Mouse (Mus musculus) gastrocnemius, postnatal 4 days (tissue): ENCODE measurements around the gene Gm20388. TPM values are rescaled to one million over a fixed set of nuclear protein-coding genes. Genes with fewer than 3 reads are reported as not detected.
A peak's percentile ranks its signal among the peaks of the same experiment; 100 is the strongest.

Experiments
- DNase-seq, 2 experiments: peaks; one replicate each; pipeline ENCODE4 v3.0.0; 2021 to 2022; ENCODE audit warnings: low spot score in 2 of 2, mixed read lengths in 2 of 2
- total RNA-seq, 2 experiments: library from RNA; stranded (reverse); gene quantifications; 2 replicates each; pipeline ENCODE4 v1.2.3; 2021

The Gm20388 gene
- total RNA-seq, 2 experiments from 2014 or later: 12.8 to 22.8 TPM

DNA sequence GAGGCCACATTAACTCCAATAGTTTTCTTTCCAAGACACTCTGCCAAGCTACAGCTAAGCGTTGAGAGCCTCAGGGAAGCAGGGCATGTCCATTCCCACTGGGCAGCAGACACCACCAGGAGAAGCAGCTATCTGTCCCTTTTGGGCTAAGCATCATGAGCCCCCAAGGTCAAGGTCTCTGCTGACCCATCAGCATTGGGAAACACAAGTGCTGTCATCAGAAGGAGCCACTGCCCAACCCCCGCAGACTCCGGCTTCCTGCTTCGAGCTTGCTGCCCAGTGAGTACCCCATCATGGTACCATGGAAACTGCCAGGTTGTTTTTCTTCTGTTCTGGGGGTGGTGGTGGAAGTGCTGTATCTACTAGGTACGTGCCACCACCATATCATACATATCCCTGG is 1957.6 kb downstream of the Gm20388 start:
- no peak for DNase-seq

DNA sequence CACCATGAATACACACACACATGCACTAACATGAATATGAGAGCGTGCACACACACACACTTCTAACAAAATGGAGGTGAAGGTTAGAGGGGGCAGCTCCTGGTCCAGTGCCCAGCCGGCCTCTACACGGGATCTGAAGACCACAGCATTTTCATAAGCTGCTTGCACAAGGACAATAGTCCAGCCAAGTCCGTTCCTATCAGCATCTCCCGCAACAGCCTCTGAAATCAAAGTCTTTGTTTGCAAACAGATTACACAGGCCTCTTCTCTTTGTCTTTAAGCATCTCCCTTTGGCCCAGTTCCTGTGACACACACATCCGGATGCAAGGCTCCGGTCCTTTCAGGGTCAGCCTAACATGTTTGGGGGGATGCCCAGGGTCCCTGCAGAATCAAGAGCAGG is 1958.3 kb downstream of the Gm20388 start:
- DNase-seq: no peak

DNA sequence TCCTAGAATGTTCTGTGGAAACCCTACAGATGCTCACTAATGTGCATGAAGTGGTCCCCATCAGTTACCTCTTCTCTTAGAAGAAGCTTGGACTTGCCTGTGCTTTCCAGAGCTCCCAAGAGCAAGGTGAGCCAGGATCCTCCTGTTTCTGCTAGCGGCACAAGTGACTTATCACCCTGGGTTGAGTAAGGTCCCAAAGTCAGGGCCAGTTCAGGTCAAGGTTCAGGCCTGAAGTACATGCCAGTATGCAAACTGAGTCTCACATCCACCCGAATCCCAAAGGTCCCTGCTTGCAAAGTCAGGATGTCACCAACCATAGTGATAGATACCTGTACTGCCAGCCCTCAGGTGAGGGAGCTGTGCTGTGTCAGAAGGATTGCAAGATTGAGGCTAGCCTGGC is 1959.5 kb downstream of the Gm20388 start:
- no peak for DNase-seq

DNA sequence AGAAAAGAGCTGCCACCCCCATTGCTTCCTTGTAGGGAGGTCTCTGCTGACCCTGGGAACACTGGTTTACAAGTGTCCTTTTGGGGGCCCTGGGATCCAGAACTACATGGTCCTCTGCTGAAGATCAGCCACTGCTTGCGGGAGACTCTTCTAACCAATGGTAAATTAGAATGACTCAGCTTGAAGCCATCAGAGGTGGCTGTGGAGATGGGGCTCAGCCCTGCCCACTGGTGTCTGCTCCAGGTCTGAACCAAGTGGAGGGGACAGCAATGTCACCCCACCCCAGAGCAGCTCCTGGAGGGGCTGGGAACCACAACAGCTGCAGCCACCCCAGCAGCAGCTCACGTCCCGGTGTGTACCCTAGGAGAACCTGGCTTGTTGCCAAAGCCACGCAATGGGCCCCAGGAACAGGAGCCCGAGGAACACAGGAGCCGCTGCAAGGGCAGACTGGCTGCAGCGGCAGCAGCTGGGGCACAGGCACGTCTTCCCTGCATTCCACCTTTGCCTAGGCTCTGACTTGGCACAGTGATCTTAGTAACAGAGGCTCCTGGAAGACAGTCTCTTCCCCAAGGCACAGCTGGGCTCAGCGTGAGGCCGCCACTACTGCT is 1961.3 kb downstream of the Gm20388 start:
- DNase-seq: no peak

DNA sequence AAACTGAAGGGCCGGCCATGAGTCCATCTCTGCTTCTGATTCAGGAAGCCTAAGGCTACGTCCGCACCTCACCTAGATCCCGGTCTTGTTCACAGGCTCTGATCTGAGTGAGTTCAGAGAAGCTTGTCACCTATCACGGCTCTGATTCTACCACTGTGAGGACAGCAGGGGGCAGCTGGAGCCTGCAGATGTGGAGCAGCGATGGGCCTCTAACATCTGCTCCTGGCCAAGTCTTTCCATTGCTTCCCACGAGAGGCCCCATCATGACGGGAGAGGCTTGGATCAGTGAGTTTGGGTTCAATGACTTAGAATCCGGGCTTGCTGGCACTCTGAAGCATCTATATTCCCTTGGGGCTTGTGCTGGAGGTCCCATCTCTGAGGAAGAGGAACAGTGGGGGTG is 1963.4 kb downstream of the Gm20388 start:
- DNase-seq: peak; percentile 39 to 73

DNA sequence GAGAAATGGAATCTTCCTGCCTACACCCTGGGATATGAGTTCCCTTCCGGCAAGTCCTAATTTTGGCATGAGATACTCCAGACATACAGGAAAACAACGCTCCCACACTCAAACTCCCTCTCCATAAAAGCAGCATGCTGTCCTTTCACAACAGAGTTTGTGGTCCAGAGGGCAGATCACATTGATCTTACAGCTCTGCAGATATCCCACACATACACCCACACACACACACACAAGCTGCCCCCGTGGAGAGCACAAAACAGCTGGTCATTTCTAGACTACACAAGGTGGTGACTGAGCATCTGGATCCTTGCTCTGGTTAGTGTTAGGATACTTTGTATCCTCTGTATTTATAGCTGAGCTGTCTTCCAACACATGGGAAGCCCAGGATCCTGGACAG is 1964.4 kb downstream of the Gm20388 start:
- no peak for DNase-seq

DNA sequence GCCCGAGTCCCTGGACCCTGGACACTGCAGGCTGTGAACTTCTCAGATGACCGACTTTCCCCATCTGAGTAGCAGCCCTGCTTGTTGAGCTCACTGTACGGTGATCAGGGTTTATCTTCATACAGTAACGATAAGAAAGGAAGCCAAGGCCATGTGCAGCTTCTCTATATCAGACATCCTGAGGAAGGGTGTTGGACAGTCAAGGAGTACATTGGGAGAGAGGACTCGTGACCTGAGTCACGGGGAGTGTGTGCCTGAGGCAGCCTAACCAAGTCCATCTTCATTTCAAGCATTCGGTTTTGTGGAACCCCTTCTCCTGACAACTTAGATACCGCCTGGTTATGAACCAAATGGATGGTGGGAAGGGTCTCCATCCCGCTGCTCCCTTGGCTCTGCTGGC is 1964.9 kb downstream of the Gm20388 start:
- no peak for DNase-seq

DNA sequence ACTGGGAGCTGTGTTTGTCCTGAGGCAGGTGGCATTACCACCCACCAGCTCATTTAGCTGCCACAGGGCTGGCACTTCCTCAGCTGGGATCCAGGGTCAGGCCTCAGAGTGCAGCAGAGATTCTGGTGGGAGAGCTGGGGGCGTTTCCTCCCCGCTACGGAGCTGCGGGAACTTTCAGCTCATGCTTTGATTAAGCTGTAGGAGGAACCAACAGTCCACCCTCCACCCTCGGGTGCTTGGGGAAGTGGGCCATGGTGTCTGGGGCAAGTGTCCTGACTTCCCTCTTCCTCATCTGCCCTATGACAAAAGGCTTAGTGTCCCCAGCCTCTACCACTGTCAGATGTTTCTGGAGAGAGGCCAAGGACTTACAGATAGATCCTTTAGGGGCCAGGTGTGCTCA is 1966.6 kb downstream of the Gm20388 start:
- DNase-seq: no peak

DNA sequence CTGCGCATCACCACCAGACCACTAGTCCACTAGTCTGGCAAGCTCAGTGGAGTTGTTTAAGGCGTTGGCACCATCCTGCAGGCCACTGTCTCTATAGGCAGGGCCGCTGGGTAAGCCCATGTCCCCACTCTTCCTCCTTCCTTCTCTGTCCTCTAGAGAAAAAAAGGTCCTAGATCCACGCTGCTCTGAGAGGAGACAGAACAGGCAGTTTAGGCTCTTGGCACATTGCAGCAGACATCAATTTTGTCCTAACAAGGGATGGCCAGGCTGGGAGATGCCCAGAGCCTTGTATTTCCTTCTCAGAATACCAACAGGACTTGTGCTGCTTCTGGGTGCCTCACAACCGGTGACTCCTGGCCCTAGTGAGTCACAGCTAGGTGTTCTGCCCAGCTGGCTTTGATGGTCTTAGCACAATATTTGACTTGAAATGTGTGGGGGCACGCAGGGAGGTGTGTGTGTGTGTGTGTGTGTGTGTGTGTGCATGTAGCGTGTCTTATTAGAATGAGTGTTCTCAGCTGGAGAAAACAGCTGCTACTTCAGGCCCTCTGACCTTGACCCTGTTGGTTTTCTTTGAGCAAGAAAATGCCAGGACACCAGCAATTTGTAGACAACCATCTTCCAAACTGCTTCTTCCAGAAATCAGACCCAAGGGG is 1967.3 kb downstream of the Gm20388 start:
- DNase-seq: no peak

DNA sequence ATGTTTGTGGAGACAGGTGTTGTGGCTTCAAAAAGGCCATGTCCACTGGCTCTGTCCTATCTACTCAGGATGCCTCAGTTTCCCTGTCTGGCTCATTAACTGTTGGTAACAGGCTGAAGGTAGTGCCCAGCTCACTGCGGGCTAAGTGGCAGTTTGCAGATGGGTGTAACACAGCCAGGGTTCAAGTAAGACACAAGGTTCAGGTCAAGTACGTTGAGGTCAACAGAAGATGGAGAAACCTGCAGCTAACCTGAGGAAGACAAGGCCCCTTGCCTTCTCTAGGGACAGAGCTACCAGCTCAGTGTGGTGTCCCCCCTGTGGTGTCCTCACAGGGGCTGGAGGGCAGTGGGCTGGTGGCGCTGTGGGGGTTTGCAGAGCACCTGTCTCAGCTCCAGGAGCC is 1969.1 kb downstream of the Gm20388 start:
- no peak for DNase-seq

DNA sequence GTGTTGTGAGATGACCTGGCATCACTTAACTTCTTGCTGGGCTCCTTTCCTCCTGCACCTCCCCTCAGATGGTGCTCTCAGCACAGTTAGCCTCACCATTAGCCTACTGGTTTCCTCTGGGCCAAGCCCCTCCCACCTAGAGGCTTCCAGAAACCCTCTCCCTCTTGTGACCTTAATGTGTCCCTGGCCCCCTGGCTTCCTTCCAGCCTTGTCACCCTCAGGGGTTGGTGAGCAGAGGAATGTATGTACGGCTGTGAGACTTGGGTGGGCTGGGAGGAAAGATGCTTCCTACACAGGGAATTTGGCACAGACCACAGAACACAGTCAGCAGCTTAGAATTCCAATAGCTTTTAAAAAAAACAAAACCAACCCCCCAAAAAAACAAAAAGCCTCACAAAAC is 1970.2 kb downstream of the Gm20388 start:
- no peak for DNase-seq

DNA sequence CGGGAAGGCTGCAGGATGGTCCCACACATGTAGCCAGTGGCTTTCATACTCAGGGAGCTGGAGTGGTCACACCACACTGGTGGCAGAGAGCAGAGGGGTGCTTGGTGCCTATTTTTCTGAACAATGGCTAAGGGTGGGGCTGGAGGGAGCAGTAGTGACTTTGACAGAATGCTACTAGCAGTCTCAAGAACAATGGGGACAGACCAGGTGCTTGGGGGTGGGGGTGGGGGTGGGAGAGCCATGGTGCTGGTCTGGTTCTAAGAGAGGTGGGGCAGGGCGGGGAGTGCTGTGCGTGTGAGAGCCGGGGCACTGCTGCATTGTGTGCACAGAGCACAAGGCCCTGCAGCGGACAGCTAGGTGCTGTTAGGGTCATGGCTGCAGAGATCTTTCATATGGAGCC is 1971.3 kb downstream of the Gm20388 start:
- no peak for DNase-seq

DNA sequence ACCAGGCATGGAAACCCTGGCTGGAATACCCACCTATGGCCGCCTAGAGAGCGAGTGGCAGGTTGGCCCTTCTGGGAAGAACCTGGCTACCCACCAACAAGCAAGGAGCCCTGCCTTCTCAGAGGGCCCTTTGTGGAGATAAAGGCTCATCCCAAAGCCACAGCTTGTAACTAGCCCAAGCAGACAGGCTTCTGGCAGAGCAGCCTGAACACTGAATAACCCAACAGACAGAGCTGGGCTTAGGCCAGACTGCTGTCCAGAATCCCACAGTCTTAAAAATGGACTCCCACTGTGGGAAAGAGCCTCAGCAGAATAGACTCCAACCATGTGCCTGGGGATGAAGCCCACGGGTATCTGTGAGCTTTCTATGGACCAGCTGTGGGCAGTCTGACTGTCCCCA is 1973.5 kb downstream of the Gm20388 start:
- DNase-seq: no peak

DNA sequence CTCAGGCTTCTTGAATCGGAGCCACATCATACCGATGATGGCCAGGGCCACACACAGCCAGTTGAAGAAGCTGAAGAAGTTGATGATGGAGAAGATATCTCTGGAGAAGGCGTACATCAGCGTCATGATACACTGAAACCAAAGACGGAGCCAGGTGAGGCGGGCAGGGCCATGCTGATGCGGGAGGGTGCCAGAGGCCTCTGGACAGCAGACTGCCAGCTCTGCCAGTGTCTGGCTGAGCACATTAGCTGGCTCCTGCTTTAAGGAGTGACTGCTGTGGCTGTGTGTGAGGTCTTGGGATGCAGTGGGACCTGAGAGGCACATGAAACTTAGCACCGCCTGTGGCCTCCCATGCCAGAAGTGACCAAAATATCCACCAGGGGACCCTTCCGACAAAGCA is 1974.4 kb downstream of the Gm20388 start:
- DNase-seq: no peak

DNA sequence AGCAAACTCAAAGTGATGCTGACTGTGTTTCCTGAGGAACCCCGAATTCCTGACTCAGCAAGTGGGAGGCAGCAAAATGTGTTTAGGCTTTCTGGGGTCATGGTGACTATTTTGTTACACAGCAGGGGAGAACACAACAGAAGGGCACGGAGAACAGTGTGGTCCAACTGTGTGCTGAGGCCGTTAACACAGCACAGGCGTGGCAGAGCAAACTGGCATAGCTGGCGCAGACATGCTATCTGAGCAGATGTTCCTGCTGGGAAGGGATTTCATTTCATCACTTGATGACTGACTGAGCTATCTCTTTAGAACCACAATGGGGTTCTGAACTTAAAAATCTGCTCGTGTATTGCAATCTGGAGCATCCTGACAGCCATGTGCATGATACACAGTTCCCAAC is 1974.8 kb downstream of the Gm20388 start:
- no peak for DNase-seq

DNA sequence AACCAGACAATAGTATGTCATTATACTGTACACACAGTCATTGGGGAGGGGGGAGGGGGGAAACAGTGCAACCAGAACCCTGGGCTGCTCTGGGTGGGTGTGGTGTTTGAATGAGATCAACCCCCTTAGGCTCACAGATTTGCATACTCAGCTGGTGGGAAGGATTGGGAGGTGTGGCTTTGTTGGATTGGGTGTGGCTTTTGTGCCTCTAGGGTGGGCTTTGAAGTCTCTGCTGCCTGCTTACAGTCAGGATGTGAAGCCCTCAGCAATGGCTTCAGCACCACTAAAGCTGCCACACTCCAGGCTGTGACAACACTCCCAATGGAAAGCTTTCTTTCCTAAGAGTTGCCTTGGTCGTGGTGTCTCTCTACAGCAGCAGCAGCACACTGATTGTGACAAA is 1976.9 kb downstream of the Gm20388 start:
- no peak for DNase-seq

DNA sequence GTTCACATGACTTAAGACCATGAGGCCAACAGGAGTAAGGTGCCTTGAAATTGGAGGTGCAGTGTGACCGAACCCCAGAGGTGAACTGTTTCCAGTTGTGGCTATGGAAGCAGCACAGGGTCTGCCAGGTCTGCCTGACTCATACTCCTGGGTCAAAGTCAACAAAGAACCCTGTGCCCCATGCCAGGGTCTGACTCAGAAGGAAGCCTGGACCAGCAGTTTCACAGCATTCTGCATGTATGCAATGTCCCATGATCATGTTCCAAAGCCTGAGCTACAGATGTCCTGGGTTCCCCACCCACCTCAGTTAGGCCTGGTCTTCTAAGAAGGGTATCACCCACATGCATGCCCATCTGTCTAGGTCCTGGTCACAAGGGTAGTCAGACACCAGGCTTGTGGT is 1978.7 kb downstream of the Gm20388 start:
- DNase-seq: no peak

DNA sequence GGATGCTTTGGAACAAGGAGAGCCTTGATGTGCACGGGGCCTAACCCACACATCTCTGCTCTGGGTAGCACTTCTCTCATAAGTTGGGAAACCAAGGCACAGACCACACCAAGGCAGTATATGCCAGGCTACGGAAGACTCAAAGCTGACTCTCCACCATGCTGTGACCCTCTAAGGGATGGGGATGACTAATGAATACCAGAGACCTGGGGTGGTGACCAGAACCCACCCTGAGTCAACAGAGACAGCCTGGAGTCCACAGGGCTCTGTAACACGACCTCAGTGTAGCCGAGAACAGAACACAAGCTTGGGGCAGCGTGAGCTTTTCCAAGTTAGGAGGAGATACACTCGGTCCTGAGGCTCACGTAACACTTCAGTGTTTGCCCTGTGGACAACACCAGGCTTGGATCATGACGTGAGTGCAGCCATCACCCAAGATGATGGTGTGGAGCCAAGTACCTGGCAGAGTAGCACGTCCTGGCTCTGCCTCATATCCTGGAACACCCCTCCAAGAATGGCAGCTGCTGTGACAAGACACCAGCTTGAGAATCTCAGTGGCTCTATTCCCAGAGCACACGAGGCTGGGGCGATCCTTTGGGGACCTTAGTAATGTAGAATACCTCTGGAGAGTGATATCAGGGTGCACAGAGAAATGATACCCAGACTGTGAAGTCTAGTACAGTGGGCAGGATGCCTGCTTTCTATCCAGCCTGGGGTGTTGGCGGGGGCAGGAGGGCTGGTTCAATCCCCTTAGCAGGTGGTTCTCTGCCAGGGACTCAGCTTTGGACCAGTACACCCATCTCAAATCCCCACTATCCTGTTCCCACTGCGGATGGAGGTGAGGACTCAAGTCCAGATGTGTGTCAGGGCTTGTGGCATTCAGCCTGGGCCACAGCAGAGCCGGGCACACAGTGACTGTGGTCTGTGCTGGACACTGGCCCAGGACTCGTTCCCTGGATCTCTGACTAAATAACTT is 1979.5 kb downstream of the Gm20388 start:
- DNase-seq: no peak

DNA sequence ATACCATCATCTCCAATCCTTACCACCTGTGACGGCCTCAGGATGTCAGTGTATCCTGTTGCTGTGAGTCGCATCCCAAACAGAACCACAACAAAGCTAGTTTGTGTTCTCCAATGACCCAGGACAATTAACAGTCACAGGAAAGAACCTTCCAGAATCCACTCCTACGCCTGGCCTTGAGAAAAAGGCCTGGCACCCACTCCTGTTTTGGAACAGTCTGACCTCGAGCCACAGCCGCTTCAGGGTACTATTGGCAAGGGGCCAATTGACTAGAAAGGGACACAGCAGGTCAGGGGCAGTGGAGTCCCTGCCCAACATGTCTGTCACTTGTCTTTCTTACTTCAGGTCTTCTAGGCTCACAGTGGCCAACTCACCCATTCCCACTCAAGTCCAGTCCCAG is 1982.2 kb downstream of the Gm20388 start:
- DNase-seq: no peak

DNA sequence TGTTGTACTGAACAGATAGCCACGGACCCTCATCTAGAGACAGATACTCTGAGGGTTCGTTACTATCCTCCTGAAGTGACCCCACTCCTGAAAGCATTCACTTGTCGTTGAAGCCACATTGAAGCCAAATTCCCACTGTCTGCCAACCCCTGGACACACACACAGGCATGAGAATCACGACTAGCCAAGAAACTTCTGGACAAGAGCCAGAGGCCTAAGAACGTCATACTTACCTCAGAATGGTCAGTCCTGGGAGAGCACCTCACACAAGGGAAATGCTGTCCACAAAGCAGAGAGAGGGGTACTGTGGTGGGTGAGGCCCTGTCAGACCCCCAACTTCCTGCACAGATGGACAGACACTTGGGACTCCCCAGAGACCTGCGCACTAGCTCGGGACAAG is 1985.3 kb downstream of the Gm20388 start:
- DNase-seq: no peak

DNA sequence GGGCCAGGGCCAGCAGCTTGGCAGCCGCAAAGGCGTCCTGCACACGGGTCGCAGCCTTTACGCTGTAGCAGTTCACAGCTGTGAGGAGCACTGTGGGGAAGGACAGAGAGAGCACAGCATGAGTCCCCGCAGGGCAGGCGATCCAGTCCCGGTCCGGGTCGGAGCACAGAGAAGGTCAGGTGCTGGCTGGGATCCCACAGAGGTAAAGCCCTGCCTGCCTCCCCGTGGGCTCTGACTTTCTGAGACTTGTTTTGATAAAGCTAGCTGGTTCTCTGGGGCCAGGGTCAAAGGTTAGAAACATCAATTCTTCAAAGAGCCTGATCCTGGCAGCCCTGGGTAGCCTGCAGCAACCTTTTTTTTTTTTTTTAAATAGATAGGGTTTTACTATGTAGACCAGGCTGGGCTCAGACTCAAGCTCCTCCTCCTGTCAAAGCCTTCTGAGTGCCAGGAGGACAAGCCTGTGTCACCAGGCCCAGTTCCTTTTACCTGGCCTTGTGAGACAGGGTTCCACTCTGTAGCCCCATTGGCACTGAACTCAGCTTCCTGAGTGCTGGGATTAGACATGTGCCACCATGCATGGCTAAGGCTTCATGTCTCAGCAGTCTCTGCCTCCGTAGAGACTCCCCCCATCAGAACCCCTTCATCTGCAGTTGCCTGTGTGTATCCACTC is 1986.0 kb downstream of the Gm20388 start:
- no peak for DNase-seq

DNA sequence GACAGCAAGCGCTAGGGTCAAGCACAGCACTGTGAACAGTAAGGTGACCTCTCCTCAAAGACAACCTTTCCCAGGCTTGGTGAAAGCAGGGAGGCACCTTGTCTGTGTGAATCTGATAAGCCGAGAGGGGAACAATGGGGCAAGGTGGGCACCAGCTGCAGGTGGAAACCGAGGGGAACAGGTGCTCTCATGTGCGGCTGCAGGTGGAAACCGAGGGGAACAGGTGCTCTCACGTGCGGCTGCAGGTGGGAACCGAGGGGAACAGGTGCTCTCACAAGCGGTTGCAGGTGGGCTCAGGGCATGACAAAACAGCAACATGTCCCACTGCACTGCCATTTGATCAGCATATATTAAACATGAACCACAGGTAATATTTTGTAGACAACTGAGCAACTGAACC is 1986.6 kb downstream of the Gm20388 start:
- no peak for DNase-seq
